Comparison of ENCODE assay signal across 13 mouse cellular contexts in genomic region chr1:160855926-160856620, GRCm38 (mm10). TPM values are rescaled to one million over a fixed set of nuclear protein-coding genes. Genes with fewer than 3 reads are reported as not detected.
DNase-seq lines count a peak whose midpoint lies in the region; ATAC-seq and TF ChIP-seq lines count a peak whose summit lies in the region.
"Had no signal": no experiment of that assay in that cellular context is flagged by ENCODE, and none has a peak within 500 bp of the region (broad histone marks: within the 10 kb centered on the region; RNA-seq: fewer than 3 reads in every experiment).

No protein-coding gene starts in this region.

- H3K36me3 ChIP-seq in midbrain, embryonic 11.5 days (ENCODE audit: control insufficient read depth, insufficient read depth, low read length), result no peaks in the 10 kb centered on the region
- no peaks in the 10 kb centered on the region for H3K36me3 ChIP-seq in midbrain, embryonic 10.5 days
- no peaks in the 10 kb centered on the region for H3K36me3 ChIP-seq in testis, adult 2 months (ENCODE audit: control insufficient read depth, insufficient read depth, low read length)
- no peaks in the 10 kb centered on the region for H3K36me3 ChIP-seq in liver, embryonic 12.5 days
- H3K36me3 ChIP-seq: liver, embryonic 13.5 days had no signal

- DNase-seq in cerebellum, postnatal 25 days, result peak; percentile 11 to 22
- no peak for DNase-seq in midbrain, embryonic 11.5 days (ENCODE audit: low spot score, missing footprints)
- DNase-seq in midbrain, embryonic 10.5 days (ENCODE audit: low spot score), result no peak
- peak; percentile 26 to 35 for DNase-seq in layer of hippocampus, postnatal 14 days (ENCODE audit: low spot score in 2 of 2)
- DNase-seq: adrenal gland, adult 8-10 months; gastrocnemius, adult 2 months; kidney, adult 18-20 months; liver, embryonic 13.5 days had no signal

- no peak overlapping the region for H3K9ac ChIP-seq in midbrain, embryonic 11.5 days (ENCODE audit: low read length)
- no peak overlapping the region for H3K9ac ChIP-seq in liver, embryonic 12.5 days
- H3K9ac ChIP-seq: liver, embryonic 13.5 days had no signal

- H3K4me3 ChIP-seq in midbrain, embryonic 11.5 days (ENCODE audit: low read depth, low read length), result no peak overlapping the region
- no peak overlapping the region for H3K4me3 ChIP-seq in midbrain, embryonic 10.5 days
- H3K4me3 ChIP-seq in testis, adult 2 months (ENCODE audit: control insufficient read depth, low read depth, low read length), result no peak overlapping the region
- H3K4me3 ChIP-seq in liver, embryonic 12.5 days, result no peak overlapping the region
- H3K4me3 ChIP-seq: gastrocnemius, adult 2 months; liver, embryonic 13.5 days had no signal

- H3K4me2 ChIP-seq in midbrain, embryonic 11.5 days, result no peak overlapping the region
- no peak overlapping the region for H3K4me2 ChIP-seq in liver, embryonic 12.5 days
- H3K4me2 ChIP-seq: liver, embryonic 13.5 days had no signal

- TF ChIP-seq CTCF in testis, adult 2 months (IDR thresholded peaks at IDR 0.05; ENCODE audit: control insufficient read depth, insufficient read depth, insufficient replicate concordance, low read depth, low read length), result no peak

- H3K27me3 ChIP-seq in midbrain, embryonic 11.5 days (ENCODE audit: control insufficient read depth, insufficient read depth, low read length), result no peaks in the 10 kb centered on the region
- H3K27me3 ChIP-seq in midbrain, embryonic 10.5 days (ENCODE audit: low read depth, poor library complexity, severe bottlenecking), result no peaks in the 10 kb centered on the region
- H3K27me3 ChIP-seq in testis, adult 2 months (ENCODE audit: control insufficient read depth, insufficient read depth, low read length), result no peaks in the 10 kb centered on the region
- 0 out of 2 replicates have a peak, but pooled peaks cover 5% of the 10 kb centered on the region for H3K27me3 ChIP-seq in liver, embryonic 12.5 days (replicated peaks)
- H3K27me3 ChIP-seq: liver, embryonic 13.5 days had no signal

- H3K9me3 ChIP-seq in midbrain, embryonic 11.5 days (ENCODE audit: control insufficient read depth, low read length), result no peaks in the 10 kb centered on the region
- no peaks in the 10 kb centered on the region for H3K9me3 ChIP-seq in midbrain, embryonic 10.5 days (replicated peaks)
- H3K9me3 ChIP-seq in liver, embryonic 12.5 days (replicated peaks), result no peaks in the 10 kb centered on the region
- H3K9me3 ChIP-seq: liver, embryonic 13.5 days had no signal

- no peak for ATAC-seq in cerebellum, adult (ENCODE audit: insufficient number of reproducible peaks, low FRiP score, low TSS enrichment)
- 0 out of 2 replicates have a peak, but pooled peaks have one; percentile 24 for ATAC-seq in midbrain, embryonic 11.5 days (ENCODE audit: low FRiP score)
- ATAC-seq in CD4-positive, CD25-positive, alpha-beta regulatory T cell, adult 4 months, result no peak
- no peak for ATAC-seq in liver, embryonic 12.5 days

- WGBS in midbrain, embryonic 11.5 days, result 80% methylated on average over 9 of the region's 9 CpGs
- 81% methylated on average over 9 of the region's 9 CpGs for WGBS in midbrain, embryonic 10.5 days
- 72% methylated on average over 9 of the region's 9 CpGs for WGBS in liver, embryonic 12.5 days (ENCODE audit: insufficient replicate concordance)

- TF ChIP-seq POLR2A in testis, adult 2 months (IDR thresholded peaks at IDR 0.05; ENCODE audit: control insufficient read depth, low read depth, low read length), result no peak

- H3K4me1 ChIP-seq in midbrain, embryonic 11.5 days (ENCODE audit: control insufficient read depth, insufficient read depth, low read length), result no peaks in the 10 kb centered on the region
- no peaks in the 10 kb centered on the region for H3K4me1 ChIP-seq in midbrain, embryonic 10.5 days
- H3K4me1 ChIP-seq in testis, adult 2 months (ENCODE audit: control insufficient read depth, insufficient read depth, low read length), result no peaks in the 10 kb centered on the region
- no peaks in the 10 kb centered on the region for H3K4me1 ChIP-seq in liver, embryonic 12.5 days
- H3K4me1 ChIP-seq: liver, embryonic 13.5 days had no signal

- H3K27ac ChIP-seq in midbrain, embryonic 11.5 days (ENCODE audit: low read depth, low read length), result no peak overlapping the region
- no peak overlapping the region for H3K27ac ChIP-seq in midbrain, embryonic 10.5 days (replicated peaks)
- peak overlapping the region; percentile 52; the same call in 1 of the 2 replicates for H3K27ac ChIP-seq in testis, adult 2 months (ENCODE audit: control insufficient read depth, insufficient read depth, low read depth, low read length)
- no peak overlapping the region for H3K27ac ChIP-seq in liver, embryonic 12.5 days
- H3K27ac ChIP-seq: gastrocnemius, adult 2 months; liver, embryonic 13.5 days; macrophage had no signal

RNA-seq across cellular contexts. Expression of gene Rc3h1, which starts 50.1 kb away (rescaled TPM):
- polyA plus RNA-seq in midbrain, embryonic 11.5 days (2014; fragmentation: Nextera tagmentation; extraction: Ambion mirVana), result 8.6 and 8.8 TPM in 2 replicates
- polyA plus RNA-seq in midbrain, embryonic 10.5 days (2016; fragmentation: Nextera tagmentation; extraction: Ambion mirVana), result 6.9 and 7.5 TPM in 2 replicates
- 10 to 100 TPM; 42.2 to 44.3 TPM for total RNA-seq in layer of hippocampus, postnatal 14 days (2021)
- polyA plus RNA-seq in testis, adult 2 months (2012; rRNA removed), result 34.6 and 34.7 TPM in 2 replicates
- 10 to 100 TPM; 13.1 to 14.3 TPM for polyA plus RNA-seq in CD4-positive, CD25-positive, alpha-beta regulatory T cell, adult 4 months (2017; shearing (Covaris generic))
- polyA plus RNA-seq in liver, embryonic 12.5 days (2016; fragmentation: Nextera tagmentation; extraction: Ambion mirVana), result 5.9 and 6.7 TPM in 2 replicates

Comparison
In these comparisons a context has a peak if more than half of its experiments do, and no peak if none do; other contexts are left out.
1. DNase-seq: peak in cerebellum, postnatal 25 days (2 of 2) and layer of hippocampus, postnatal 14 days (2 of 2); none in midbrain, embryonic 11.5 days (single experiment) and midbrain, embryonic 10.5 days (single experiment).